Mouse (Mus musculus): Measurements from ENCODE around the gene Gm1123. TPM values are rescaled to one million over a fixed set of nuclear protein-coding genes. Genes with fewer than 3 reads are reported as not detected.

The Gm1123 gene
- total RNA-seq, 2 experiments from 2014 or later = not detected

DNA sequence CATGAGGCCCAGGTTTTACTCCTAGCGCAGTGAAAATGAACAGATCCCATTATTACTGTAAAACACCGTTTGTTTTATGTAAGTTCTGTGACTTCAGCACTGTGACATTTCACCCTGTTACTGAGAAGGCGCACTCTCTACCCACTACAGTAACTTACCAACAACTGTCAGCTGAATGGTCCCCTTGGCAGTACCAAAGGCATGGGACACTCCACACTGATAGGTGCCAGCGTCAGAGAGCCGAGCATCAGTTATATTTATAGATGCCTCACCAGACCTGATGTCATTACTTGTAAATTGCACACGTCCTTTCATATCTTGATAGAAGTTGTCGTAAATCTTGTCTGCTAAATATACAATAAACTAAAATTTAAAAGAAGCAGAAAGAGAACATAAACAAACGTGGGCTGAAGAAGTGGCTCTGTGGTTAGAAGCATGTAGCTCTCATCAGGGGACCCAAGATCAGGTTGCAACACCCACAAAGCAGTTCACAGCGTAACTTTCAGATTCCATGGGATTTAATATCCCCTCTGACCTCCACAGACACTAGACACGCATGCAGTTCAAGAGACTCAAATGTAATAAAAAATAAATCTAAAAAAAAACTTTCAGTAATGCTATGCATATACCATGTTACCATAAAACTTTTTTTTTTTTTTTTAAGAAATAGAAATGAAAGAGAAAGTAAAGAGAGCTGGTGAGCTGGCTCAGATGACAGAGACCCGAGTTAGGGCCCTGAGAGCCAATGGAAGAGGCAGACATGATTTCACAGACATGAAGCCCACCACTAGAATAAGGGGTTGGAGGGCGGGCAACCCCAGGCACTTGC lies 26.2 kb downstream of the Gm1123 start:
- no peak for DNase-seq (ENCODE audit: low spot score in 2 of 2)

DNA sequence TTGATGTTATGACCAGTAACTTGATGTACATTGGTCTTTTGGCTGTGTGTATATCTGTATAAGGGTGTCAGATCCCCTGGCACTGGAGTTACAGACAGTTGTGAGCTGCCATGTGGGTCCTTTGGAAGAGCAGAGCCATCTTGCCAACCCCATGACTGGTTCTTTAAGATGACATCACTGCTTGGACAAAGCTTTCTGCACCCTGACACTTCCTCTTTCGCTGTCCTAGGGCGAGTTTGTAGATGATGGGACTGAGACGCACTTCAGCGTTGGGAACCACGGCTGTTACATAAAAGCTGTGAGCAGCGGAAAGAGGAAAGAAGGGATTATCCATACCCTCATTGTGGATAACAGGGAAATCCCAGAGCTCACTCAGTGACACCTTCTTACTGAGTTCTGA lies 34.2 kb downstream of the Gm1123 start:
- DNase-seq (ENCODE audit: low spot score in 2 of 2) = no peak

DNA sequence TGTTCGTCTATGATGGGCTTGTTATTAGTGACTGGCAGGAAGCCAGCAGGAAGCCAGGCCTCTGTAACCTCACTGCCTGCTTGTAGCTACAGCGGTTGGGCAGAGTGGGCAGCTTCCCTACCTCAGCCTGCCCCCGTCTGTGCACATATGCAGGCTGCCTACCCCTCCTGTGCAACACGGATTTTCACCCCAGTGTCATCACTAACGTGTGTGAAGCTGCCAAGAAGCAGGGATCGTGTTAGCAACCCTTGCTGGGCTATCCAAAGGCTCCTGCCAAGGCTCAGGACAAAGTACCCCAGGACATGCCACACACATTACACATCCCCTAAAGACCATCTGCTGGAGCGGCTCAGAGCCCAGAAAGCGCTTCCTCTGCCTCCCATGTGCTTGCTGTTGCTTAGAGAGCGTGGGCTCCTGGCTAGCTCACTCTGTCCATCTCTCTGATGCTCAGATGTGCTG lies 35.6 kb downstream of the Gm1123 start:
- peak; percentile 59 to 74 for DNase-seq (ENCODE audit: low spot score in 2 of 2)

DNA sequence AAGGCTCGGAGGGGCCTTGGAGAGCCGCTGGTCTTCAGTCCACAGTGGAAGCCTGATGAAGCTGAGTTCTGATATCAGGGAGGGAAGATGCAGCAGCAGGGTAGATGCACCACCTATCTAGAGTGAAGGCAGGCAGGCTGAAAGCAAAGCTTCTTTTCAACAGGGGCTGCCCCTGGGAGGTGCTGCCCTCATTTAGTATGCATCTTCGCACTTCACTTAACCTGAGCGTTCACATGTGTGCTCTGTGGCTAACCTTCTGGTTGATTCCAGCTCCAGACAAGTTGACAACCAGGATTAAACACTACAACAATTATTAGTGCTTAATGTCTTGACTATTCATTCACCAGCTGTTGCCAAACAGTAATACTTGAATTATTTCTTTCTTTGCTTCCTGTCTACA lies 41.4 kb downstream of the Gm1123 start:
- no peak for DNase-seq (ENCODE audit: low spot score in 2 of 2)

DNA sequence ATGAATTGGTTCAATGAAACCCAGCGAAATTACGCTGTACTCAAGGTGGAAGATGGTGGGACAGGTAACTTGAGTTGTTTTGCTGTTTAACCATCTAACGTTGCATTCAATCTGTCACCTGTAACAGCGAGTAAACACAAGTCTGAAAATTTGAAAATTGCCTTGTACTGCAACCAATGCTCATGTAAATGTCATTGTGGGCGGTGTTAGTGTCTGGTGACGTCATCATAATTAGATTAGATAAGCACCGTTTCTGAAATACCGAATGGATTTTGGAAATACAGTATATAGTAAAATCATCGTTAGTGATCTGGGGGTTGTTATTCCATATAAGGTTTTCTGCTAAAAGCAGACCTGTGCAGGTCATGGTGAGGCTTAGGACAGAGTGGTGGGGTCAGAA lies 48.4 kb downstream of the Gm1123 start:
- DNase-seq (ENCODE audit: low spot score in 2 of 2) = no peak

DNA sequence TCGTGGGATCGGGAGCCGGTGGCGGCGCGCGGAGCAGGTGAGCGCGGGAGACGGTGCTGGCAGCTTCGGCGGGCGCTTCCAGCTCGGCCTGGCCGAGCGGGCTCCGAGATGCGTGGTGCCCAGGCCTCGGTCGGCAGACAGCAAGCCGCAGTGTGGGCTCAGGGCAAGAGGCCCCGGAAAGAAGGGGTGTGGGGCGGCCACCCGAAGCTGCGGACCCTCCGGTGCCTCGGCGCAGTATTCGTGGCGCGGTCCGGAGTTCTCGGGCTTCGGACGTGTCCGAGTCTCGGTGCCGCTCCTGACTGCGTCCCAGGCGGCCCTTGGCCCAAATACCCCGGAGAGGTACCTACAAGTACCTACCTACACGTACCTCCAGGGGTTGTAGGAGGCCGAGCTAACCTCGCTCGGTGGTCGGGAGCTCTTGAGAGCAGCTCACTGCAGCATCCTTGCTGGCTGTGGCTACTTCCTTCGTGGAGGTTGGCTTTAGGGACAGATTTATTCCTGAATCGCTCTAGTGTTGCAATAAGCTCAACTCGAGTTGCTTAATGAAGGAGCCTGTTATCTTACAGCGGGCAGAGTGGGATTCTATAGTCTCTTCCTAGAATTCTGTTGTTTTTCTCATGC lies 48.9 kb downstream of the Gm1123 start:
- DNase-seq (ENCODE audit: low spot score in 2 of 2) = peak in 1 of 2 experiments; percentile 40

DNA sequence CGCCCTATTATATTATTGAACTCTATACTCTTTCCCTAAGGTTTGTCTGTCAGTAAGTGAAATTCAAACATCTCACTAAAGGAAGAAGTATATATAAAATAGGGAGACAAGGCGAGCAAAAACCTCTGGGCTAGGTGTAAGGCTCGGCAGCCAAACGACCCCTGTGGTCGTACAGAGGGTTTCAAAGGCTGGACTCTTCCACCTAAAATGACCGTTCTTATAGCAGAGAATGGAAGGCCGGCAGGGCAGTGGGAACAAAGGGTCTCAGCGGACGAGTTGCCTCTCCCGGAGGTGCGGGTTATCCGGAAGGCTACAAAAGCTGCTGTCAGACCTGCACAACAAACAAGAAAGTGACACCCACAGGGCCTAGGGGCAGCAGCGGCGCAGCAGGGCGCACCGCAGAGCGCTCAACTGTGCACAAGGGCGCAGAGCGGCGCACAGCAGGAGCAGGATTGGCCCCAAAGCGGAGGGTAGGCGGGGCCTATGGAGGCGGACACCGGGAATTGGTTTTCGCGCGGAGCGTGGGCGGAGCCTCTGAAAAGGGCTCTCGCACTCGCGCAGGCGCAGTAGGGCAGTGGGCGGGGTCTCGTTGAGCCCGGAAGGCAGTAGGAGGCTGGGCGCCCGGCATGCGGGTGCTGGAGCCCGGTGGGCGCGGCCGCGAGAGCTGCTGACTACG lies 49.6 kb downstream of the Gm1123 start, which contains the start of gene Faim:
Faim (plus strand) TSS at position 574 of the 676 bp plus-strand sequence.
- DNase-seq (ENCODE audit: low spot score in 2 of 2) = peak; percentile 100

DNA sequence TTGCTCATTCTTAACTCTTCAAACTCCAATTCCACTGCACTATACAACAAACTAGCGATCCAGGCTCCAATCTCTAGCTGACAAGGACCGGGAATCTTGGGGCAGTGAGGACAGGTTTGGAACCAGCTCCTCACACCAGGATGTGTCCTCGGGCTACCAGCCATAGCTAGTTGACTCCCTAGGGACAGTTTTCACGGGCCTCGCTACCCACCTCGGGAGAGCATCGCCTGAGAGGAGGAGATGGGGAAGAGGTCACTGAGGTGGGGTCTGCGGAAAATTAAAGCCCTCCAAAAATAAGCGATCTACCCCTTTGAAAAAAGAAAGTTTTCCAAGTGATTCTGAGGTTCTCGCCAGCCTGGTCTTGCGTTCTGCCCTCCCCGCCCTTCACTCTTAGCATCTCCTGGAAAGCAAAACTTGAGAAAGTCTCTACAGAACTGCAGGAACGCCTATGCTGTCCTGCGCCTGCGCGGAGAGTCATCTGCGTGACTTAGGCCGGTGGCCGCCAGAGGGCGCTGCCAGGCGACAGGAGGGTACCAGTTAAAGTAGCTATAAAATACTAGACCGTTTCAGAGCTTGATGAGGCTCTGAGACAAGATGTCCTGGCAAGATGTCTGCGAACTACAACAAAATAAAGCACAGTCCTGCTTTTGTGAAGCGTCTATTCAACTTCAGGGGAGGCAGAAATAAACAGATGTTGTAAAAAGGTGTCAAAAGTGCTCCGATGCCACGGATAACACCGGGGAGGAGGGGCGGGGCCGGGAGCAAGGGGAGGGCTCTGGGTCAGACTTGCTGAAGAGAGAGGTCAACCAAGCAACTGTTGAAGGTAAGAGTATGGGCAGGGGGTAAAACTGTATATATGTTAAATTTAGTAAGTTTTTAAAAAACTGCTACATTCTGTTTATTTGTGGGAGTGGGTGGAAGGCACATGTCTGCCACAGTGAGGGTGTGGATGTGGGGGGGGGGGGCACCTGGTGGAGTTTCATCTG lies 55.8 kb downstream of the Gm1123 start:
- DNase-seq (ENCODE audit: low spot score in 2 of 2) = peak; percentile 77 to 90

DNA sequence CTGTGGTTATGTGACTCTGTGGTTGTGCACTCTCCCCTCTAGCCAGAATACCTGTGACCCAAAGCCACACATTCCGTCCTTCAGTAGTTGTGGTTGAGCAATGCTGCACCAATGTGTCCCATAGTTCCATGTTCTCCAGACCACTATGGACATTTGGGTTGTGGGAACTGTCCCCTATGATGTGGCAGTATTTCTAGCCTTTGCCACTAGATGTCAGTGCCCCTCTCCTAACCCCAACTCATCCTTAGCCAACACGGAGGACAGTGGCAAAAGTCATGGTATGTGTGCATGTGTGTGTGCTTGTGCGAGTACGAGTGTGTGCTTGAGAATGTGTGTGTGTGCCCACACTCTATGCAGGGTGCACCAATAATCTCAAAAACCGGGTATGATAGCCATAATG lies 59.0 kb downstream of the Gm1123 start:
- DNase-seq (ENCODE audit: low spot score in 2 of 2) = no peak

DNA sequence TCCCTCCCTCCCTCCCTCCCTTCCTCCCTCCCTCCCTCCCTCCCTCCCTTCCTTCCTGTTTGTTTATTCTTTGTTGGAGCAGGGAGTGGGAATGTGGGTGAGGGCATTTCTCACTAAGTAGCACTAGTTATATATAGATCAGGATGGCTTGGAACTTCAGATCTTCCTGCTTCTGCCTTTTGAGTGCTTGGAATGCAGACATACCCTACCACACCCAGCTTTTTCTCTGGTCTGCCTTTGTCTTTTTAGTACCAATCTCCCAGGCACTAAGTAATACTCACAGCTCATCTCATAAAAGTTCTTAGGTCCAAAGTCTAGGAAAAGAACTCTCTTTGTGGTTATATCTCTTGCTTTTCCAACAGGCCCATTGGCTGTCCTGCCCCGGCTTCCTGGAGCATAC lies 59.4 kb downstream of the Gm1123 start:
- DNase-seq (ENCODE audit: low spot score in 2 of 2) = no peak

DNA sequence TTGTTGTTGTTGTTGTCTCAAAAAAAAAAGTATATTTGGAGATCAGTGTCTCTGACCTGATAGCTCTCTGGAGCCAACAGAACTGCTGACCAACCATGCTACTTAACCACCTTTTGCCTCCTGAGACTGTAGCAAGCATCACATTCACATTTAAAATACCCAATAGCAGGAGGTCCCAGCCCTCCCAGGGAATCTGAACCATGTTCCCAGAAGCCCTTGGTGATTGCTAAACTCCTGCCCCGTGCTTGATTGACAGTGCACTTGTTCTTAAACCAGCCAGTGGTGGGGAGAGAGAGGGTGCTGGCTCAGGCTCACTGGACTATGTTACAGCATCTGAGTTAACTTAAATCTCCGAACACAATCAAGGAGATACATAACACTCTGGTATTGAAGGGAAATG lies 60.6 kb downstream of the Gm1123 start:
- DNase-seq (ENCODE audit: low spot score in 2 of 2) = no peak

DNA sequence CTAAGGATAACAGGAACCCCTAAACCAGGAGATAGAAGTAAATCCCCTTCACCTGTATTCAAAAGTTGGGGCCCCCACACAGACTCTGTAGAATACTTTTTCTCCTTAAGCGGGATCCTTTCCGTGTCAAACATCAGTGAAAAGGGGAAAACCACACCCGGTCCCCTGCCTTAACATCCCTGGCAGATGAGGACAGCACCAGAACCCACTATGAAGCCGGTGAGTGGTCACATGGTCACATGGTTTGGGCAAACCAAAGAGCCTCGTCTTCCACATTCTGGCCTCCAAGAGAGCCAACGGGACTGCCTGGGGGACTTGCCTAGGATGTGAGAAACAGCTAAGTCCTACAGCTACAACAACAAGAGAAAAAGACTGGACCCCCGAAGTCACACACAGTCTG lies 62.0 kb downstream of the Gm1123 start:
- DNase-seq (ENCODE audit: low spot score in 2 of 2) = no peak

DNA sequence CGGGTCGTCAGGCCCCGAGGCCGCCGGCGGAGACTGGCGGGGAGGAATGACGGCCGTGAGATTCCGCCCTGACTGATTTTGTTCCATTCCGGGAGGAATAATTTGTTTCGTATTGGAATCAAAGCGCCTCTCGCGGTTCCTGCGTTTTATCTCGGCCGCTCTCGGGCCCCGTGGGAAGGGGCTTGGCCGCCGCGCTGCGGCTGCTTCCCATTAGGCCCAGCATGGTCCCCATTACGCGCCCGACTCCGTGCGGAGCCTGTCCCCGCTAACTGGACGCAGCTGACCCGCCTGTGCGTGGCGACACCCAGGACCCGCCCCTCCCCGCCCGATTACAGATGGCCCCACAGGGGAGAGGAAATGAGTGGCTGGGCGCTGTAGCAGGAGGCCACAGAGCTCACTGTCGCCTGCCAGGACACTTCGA lies 62.4 kb downstream of the Gm1123 start:
- DNase-seq (ENCODE audit: low spot score in 2 of 2) = no peak

DNA sequence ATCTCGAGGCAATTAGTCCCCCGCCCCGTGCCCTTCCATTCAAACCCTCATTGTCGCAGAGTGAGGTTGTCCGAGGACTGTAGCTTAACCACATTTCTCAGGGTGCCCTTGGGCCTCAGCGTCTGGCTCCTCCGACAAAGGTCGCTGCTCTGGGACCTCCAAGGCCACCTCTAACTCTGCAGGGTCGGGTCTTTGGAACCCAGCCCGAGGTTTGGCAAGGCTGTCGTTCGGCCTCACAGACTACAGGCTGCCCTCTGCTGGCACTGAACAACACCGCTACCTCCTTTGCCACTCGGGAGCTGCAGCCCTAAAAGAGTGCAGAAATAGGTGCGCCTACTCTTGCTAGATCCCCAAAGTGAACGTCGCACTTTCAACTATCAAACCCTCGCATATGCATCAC lies 70.4 kb downstream of the Gm1123 start:
- DNase-seq (ENCODE audit: low spot score in 2 of 2) = no peak

DNA sequence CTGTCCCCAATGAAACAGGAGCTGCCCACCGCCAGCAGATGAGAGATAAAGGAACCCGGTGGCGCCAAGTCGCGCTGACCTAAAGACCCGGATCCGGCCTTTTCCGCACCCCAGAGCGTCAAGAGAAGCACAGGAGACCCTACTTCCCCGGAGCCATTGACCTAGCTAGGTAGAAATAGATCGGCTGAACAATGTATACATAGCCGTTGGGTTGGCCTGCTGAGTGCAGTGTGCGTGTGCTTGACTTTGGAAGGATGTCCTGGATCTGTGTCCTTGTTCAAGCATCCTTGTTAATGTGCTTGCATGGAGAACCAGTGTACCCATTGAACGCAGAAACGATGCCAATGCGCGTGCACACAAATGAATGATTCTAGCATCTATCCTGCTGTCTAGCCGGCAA lies 71.9 kb downstream of the Gm1123 start:
- no peak for DNase-seq (ENCODE audit: low spot score in 2 of 2)

DNA sequence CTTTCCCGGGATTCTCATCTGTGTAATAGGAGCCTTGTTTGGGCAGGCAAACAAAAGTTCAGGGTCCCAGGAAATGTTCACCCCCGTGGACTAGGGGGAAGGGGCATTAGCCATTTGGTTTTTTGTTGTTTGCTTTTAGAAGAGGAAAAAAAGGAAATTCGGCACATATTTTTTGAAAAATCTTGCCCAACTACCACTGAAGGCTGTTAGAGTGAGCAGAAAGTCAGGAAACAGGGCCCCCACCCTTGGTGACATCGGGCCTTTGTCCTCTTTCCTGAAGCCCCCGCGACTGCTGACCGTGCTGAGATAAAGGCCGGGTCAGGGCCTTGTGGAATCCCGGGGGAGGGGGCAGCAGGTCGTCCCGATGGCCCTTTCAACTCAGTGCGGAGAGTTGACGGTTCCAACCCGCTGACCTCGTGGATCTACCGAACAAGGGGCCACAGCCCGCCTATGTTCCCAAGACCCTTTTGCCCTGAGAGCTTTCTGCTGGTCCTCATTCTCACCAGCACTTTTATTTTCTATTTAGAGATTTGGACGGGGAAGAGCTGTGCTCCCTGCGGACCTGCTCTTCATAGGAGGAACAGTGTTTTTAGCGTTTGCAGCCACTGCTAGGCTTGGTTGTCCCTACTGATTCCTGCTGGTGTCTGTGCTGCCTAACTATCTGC lies 72.9 kb downstream of the Gm1123 start:
- no peak for DNase-seq (ENCODE audit: low spot score in 2 of 2)

DNA sequence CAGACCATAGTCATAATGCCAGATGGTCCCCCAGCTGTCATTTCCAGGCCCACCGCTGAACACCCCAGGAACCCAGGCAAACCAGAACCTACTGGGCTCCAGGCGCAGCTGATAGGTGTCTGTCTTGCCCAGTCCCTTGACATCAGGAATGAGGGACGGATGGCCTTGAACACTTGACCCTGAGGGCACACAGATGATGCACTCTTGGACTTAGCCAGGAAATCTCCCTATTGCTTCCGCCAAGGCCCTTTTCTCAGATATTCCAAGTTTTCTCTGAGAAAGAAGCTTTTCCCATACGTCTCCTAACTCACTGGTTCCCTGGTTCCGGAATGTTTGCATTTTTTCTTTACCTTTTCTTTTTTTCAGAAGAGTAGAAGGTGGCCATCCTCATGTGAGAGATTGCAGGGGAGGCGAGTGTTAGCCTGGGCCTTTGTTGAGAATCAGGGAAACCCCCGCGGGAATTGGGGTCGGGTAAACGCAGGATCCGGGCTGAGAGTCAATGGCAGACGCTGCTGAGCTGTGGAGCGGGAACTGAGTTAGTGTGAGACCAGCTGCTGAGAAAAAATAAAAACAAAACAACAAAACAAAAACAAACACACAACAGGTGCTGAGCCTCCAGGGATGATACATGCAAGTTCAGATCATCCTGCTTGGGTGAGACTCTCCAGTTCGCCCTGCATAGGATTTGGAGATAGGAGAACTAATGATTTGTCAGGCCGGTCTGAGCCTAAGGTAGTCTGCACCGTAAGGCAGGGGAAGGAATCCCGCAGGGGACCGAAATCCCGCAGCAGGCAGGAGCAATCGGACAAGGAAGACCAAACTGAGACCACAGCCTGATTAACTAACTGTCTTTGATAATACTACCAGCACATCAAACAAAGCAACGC lies 73.7 kb downstream of the Gm1123 start:
- DNase-seq (ENCODE audit: low spot score in 2 of 2) = no peak

DNA sequence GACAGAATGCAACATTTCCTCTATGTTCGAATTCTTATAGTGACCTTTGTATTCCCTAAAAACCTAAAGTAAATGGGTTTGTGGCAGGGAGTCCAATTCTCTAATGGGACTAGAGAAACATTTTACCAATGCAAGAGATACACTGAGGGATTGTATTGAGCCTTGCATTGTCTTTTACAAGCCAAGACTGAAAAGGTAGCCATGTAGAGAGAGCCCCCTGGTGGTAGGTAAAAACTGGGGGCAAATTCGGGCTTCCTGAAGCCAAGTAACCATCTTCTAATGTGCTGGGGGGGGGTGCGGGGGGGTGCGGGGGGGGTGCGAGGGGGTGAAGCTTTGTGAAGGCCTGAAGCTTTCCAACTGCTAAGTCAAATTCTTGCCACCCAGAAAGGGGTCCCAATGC lies 75.2 kb downstream of the Gm1123 start:
- no peak for DNase-seq (ENCODE audit: low spot score in 2 of 2)

DNA sequence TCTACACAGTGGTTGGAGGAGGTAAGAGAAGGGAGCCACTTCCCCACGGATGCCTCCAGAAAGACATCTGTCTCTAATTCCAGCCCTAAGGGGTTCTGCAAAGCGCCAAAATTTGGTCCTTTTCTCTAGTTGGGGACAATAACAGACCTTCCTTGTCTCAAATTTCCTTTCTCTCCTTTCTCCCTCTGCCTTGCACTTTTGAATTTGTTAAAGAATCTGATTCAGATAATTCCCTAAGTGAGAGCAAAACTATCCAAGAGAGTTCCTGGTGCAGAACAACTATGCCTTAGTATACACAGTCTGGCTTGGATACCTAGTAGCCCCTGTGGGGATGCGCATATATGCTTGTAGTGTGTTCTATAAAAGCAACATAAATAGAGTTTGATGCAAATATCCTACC lies 75.7 kb downstream of the Gm1123 start:
- no peak for DNase-seq (ENCODE audit: low spot score in 2 of 2)
